Mouse (Mus musculus) hindbrain, embryonic 14.5 days (tissue): ENCODE results near the gene Galk1. TPM values are rescaled to one million over a fixed set of nuclear protein-coding genes. Genes with fewer than 3 reads are reported as not detected.
"Not testable (repeated sequence)": the region's sequence is repeated elsewhere in the genome, so short reads cannot be mapped to it uniquely, and the experiment has no call there.

ENCODE experiments used
- ATAC-seq: fragments of 200-750 bp; cut with Nextera tagmentation; 2 replicates; pipeline ENCODE4 v1.8.0; 2017; ENCODE audit warnings: moderate number of reproducible peaks, mild to moderate bottlenecking, moderate TSS enrichment, moderate library complexity; ENCODE audit not compliant: low FRiP score
- DNase-seq: peaks from one replicate; pipeline ENCODE4 v3.0.0-alpha.2; 2015; ENCODE audit warnings: low spot score
- H3K27ac ChIP-seq: fragments of 300-500 bp; sonication (generic); 2 replicates; pipeline ENCODE4 v1.5.1; 2014; ENCODE audit warnings: mild to moderate bottlenecking, moderate library complexity
- H3K27me3 ChIP-seq: fragments of 300-500 bp; sonication (generic); 2 replicates; pipeline ENCODE4 v1.6.1; 2014; ENCODE audit warnings: mild to moderate bottlenecking, low read length, mixed read lengths; ENCODE audit not compliant: control insufficient read depth, insufficient read depth
- H3K36me3 ChIP-seq: fragments of 300-500 bp; sonication (generic); replicated peaks from 2 replicates; pipeline ENCODE4 v1.6.1; 2014; ENCODE audit not compliant: control insufficient read depth, insufficient read depth
- H3K4me1 ChIP-seq: fragments of 300-500 bp; sonication (generic); replicated peaks from 2 replicates; pipeline ENCODE4 v1.6.1; 2014; ENCODE audit warnings: antibody characterized with exemption, low read length, mixed read lengths; ENCODE audit not compliant: control insufficient read depth, insufficient read depth
- H3K4me2 ChIP-seq: fragments of 300-500 bp; sonication (generic); replicated peaks from 2 replicates; pipeline ENCODE4 v1.6.1; 2014; ENCODE audit warnings: mild to moderate bottlenecking, moderate library complexity
- H3K4me3 ChIP-seq: fragments of 300-500 bp; sonication (generic); replicated peaks from 2 replicates; pipeline ENCODE4 v1.5.1; 2014; ENCODE audit warnings: mild to moderate bottlenecking, low read length
- H3K9ac ChIP-seq: fragments of 300-500 bp; sonication (generic); 2 replicates; pipeline ENCODE4 v1.6.1; 2014
- H3K9me3 ChIP-seq: fragments of 300-500 bp; sonication (generic); 2 replicates; pipeline ENCODE4 v1.6.1; 2016; ENCODE audit warnings: low read length; ENCODE audit not compliant: control insufficient read depth
- WGBS: fragments of 180-500 bp; shearing (Covaris S2); extraction: QIAGEN DNeasy Blood & Tissue Kit; methylation state at CpG from one replicate; pipeline ENCODE4 v1.1.7; 2014; 5-methylcytosine and 5-hydroxymethylcytosine counted together
- polyA plus RNA-seq: library from polyadenylated mRNA; unstranded; fragments of >200 nt; fragmentation: Nextera tagmentation; extraction: Ambion mirVana; gene quantifications from 2 replicates; pipeline ENCODE4 v1.2.1, GENCODE M21; 2014

Gene Galk1
- polyA plus RNA-seq, 1 experiment from 2014 or later = 54.4 TPM

DNA sequence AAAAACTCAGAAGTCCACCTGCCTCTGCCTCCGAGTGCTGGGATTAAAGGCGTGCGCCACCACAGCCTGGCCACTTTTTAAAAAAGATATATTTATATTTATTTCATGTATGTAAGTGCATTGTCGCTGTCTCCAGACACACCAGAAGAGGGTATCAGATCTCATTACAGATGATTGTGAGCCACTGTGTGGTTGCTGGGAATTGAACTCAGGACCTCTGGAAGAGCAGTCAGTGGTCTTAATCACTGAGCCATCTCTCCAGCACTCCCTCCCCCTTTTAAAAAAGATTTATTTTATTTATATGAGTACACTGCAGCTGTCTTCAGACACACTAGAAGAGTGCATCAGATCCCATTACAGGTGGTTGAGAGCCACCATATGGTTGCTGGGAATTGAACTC is 6.3 kb upstream of the Galk1 start:
- not testable (repeated sequence) for H3K27ac ChIP-seq, H3K4me3 ChIP-seq, H3K9me3 ChIP-seq, H3K27me3 ChIP-seq, DNase-seq, H3K4me2 ChIP-seq, ATAC-seq, H3K9ac ChIP-seq
- peaks cover 33% of the 10 kb centered on the region for H3K36me3 ChIP-seq
- 98% methylated on average over 4 of the region's 4 CpGs for WGBS
- peaks cover 16% of the 10 kb centered on the region for H3K4me1 ChIP-seq

DNA sequence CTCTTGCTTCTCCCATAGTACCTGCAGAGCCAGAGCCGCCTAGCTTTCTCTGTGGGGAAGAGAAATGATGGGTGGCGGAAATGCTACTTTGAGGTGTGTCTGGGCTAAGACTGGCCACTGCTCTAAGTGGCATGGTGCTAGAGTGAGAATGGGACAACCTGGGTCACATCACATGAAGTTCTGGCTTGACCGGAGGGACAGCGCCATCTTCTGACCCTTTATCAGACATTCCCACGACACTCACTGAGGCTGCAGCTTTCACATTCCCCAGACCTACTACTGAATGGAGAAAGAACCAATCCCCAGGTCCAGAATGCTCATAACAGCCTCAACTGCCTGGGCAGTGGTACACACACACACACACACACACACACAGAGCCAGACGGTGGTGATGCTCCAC is 5.6 kb upstream of the Galk1 start:
- Histone ChIP-seq H3K9me3 (no peaks in the 10 kb centered on the region), H3K4me1 (peaks cover 16% of the 10 kb centered on the region), H3K4me2 (no peak overlapping the region), H3K9ac (no peak overlapping the region), H3K27ac (no peak overlapping the region), H3K36me3 (peaks cover 28% of the 10 kb centered on the region), H3K27me3 (no peaks in the 10 kb centered on the region), H3K4me3 (no peak overlapping the region)
- no peak for ATAC-seq
- no peak for DNase-seq
- 25% methylated on average over 6 of the region's 6 CpGs for WGBS

DNA sequence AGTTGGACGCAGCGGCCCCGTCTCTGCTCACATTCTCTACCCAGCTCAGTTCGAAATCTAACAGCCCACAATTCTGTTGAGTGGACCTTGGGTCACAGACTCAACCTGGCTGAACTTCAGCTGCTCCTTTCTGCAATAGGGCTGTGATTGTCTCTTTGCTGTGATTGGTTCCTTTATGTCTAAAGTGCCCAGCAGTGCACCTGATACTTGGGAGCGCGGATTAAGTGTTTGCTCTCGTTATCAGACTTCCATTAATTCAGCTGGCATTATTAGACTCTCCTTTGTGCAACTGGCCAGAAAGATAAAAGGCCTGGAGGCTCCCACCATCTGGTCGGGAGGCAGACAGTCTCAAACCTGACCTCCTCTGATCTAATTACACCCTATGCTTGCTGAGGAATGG is 2.3 kb upstream of the Galk1 start:
- DNase-seq (no peak), ATAC-seq (no peak)
- Histone ChIP-seq H3K4me1 (peaks cover 16% of the 10 kb centered on the region), H3K27me3 (no peaks in the 10 kb centered on the region), H3K9ac (no peak overlapping the region), H3K9me3 (no peaks in the 10 kb centered on the region), H3K4me3 (no peak overlapping the region), H3K27ac (no peak overlapping the region), H3K36me3 (no peaks in the 10 kb centered on the region; the same call in 1 of the 2 replicates), H3K4me2 (no peak overlapping the region)
- 63% methylated on average over 8 of the region's 8 CpGs for WGBS

DNA sequence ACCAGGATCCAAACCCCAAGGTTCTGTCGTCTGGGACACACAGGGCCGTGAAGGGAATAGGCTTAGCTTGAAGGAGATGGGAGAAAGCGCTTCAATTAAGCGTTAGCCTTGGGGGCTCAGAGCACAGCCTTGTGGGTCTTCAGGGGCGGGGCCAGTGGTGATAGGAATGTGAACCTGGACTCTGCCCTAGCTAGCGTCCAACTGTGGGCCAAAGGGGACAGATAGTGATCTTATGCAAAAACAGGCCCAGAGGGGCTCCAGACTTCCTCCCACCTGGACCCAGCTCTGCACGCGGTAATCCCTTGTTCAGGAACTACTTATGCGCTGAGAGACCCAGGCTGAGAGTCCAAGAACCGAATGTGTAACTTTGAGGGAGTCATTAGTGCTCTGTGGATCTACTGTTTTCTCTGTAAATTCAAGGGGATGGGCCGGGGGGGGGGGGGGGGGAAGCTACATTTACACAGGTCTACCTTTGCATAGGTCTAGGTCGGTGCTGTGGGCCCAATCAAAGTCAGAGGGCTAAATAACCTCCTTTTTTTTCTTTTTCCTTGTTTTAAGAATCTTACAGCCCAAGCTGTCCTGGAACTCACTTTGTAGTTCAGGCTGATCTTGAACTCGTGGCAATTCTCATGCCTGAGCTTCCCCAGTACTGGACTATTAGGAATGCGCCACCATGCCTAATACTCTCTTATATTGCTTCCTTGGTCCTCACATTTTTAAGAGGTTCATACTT is 824 bp downstream of the Galk1 start:
- no peaks in the 10 kb centered on the region for H3K9me3 ChIP-seq
- H3K27me3 ChIP-seq = no peaks in the 10 kb centered on the region
- no peak for ATAC-seq
- WGBS = 30% methylated on average over 14 of the region's 14 CpGs
- H3K4me2 ChIP-seq = peak overlapping the region; percentile 69
- H3K27ac ChIP-seq = peak overlapping the region; percentile 55; the same call in 1 of the 2 replicates
- H3K36me3 ChIP-seq = no peaks in the 10 kb centered on the region; the same call in 1 of the 2 replicates
- H3K4me1 ChIP-seq = peaks cover 16% of the 10 kb centered on the region
- H3K4me3 ChIP-seq = peak overlapping the region; percentile 46
- peak overlapping the region; percentile 77 for H3K9ac ChIP-seq
- no peak for DNase-seq

DNA sequence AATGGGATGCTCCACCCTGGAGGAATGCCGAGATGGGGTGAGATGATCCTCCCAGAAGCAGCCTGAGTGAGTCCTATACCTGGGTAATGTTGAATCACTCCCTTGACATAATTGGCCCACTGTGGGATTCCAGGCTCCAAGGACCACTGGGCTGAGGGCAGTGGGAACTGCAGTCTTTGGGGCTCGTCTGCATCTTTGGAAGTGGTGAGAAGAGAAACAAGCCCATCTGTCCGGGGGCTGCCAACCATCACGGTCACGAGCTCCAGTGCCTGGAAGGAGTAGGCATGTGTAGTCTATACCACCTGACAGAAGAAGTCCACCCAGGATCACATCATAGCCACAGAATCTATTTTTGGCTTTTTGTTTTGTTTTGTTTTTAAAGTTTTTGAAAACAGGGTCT is 1.6 kb downstream of the Galk1 start:
- no peak for DNase-seq
- WGBS = 86% methylated on average over 5 of the region's 5 CpGs
- Histone ChIP-seq H3K4me3 (no peak overlapping the region), H3K4me2 (no peak overlapping the region; the same call in 1 of the 2 replicates), H3K9me3 (no peaks in the 10 kb centered on the region), H3K9ac (no peak overlapping the region), H3K27me3 (no peaks in the 10 kb centered on the region), H3K27ac (no peak overlapping the region), H3K36me3 (no peaks in the 10 kb centered on the region; the same call in 1 of the 2 replicates), H3K4me1 (peaks cover 16% of the 10 kb centered on the region)
- no peak for ATAC-seq

DNA sequence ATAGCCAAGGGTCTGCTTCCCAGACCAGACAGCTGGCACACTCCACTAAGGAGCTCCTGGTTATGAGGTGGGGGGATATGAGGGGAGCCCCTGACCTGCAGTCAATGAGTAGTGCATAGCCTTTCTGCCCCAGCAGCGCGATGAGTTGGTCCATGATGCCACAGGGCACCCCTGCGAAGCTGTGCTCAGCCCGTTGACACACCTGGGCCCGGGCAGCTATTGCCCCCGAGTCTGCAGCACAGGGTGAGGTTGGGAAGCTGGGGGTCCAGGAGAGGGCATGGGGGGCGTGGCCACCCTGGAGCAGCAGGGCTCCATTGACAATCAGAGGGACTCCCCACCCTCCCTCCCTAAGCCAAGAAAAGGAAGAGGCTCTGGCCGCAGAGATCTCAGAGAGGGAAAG is 2.4 kb downstream of the Galk1 start:
- H3K27me3 ChIP-seq = no peaks in the 10 kb centered on the region
- no peak overlapping the region for H3K27ac ChIP-seq
- H3K4me2 ChIP-seq = no peak overlapping the region
- DNase-seq (no peak), ATAC-seq (no peak)
- no peak overlapping the region for H3K4me3 ChIP-seq
- H3K9me3 ChIP-seq = no peaks in the 10 kb centered on the region
- H3K4me1 ChIP-seq = peaks cover 21% of the 10 kb centered on the region
- H3K9ac ChIP-seq = no peak overlapping the region
- WGBS = 95% methylated on average over 8 of the region's 8 CpGs
- no peaks in the 10 kb centered on the region; the same call in 1 of the 2 replicates for H3K36me3 ChIP-seq

DNA sequence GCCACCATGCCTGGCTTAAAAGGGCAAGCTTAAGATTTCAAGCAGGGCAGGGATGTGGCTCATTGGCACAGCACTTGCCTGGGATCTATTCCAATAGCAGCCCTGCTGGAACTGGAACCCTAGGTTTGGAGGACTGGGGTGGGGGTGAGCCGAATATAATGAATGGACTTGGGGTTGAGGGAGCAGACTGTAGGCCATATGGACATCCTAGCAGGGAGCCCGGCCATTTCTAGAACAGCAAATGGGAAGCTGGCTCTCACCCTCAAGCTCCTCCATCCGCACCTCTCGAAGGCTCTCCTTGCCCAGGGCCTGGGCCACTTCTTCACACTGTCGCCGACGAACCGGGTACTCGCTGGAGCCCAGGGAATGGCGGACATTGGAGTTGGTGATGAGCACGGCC is 2.9 kb downstream of the Galk1 start:
- H3K27ac ChIP-seq = no peak overlapping the region
- ATAC-seq = no peak

DNA sequence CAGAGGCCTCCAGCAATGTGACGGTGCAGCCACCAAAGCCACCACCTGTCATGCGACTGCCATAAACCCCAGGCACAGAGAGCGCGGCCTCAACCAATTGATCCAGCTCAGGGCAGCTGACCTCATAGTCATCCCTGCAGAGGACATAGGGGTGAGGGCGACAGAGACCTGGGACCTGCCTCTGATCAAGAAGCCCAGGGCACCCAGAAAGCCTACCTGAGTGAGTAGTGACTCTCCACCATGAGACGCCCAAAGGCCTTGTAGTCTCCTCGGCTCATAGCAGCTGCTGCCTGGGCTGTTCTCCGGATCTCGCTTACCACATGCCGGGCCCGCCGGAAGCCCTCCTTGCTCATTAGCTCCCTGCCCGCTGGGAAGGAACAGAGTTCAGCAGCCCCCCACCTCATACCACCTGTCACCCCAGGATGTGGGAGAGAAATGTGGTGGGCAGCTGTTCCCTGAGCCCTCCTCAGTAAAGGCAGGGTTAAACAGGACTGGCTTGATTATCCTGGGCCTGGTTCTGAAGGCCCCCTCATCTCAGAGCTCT is 3.6 kb downstream of the Galk1 start:
- no peaks in the 10 kb centered on the region for H3K27me3 ChIP-seq
- WGBS = 75% methylated on average over 13 of the region's 13 CpGs
- no peak overlapping the region for H3K4me3 ChIP-seq
- H3K27ac ChIP-seq = no peak overlapping the region
- no peak overlapping the region for H3K4me2 ChIP-seq
- no peaks in the 10 kb centered on the region for H3K9me3 ChIP-seq
- no peak overlapping the region for H3K9ac ChIP-seq
- no peaks in the 10 kb centered on the region; the same call in 1 of the 2 replicates for H3K36me3 ChIP-seq
- DNase-seq = no peak
- no peak for ATAC-seq
- H3K4me1 ChIP-seq = peaks cover 29% of the 10 kb centered on the region

More for the DNA sequence above, 2.9 kb downstream of the Galk1 start:
- Histone ChIP-seq H3K4me1 (peaks cover 26% of the 10 kb centered on the region), H3K27me3 (no peaks in the 10 kb centered on the region), H3K9ac (no peak overlapping the region), H3K4me2 (no peak overlapping the region), H3K4me3 (no peak overlapping the region), H3K36me3 (no peaks in the 10 kb centered on the region; the same call in 1 of the 2 replicates), H3K9me3 (no peaks in the 10 kb centered on the region)
- no peak for DNase-seq
- WGBS = 81% methylated on average over 11 of the region's 11 CpGs

DNA sequence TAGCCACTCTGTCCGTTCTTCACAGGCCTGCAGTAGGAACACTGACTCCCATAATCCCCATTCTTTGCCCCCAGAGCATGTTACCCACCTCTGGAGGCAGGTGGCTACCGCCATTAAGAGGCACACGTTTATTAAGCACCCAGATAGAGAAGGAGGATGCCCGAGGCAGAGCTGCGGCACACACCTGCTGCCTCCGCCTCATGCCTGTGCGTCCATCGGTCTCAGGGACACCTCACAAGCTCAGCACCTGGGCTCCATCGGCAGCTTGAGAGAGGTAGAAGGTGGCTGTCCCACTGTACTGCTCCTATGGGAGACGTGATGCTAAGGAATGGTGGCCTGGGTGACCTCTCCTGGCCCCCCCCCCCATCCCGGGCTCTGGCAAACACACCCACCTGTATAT is 4.1 kb downstream of the Galk1 start:
- WGBS = 87% methylated on average over 11 of the region's 11 CpGs
- DNase-seq = no peak

More for the DNA sequence above, 4.1 kb downstream of the Galk1 start:
- Histone ChIP-seq H3K4me1 (peaks cover 29% of the 10 kb centered on the region), H3K27ac (no peak overlapping the region), H3K4me3 (no peak overlapping the region), H3K9ac (no peak overlapping the region), H3K9me3 (no peaks in the 10 kb centered on the region), H3K36me3 (no peaks in the 10 kb centered on the region; the same call in 1 of the 2 replicates), H3K27me3 (no peaks in the 10 kb centered on the region), H3K4me2 (no peak overlapping the region)
- ATAC-seq = no peak
